In genomic region chr11:18581078-18581800, GRCm38 (mm10) we compare ENCODE assay signal across 8 mouse cellular contexts.
A peak's percentile ranks its signal among the peaks of the same experiment; 100 is the strongest.
DNase-seq lines count a peak whose midpoint lies in the region; ATAC-seq and TF ChIP-seq lines count a peak whose summit lies in the region.

No protein-coding gene starts in this region.

- TF ChIP-seq POLR2A in heart, adult 2 months (IDR thresholded peaks at IDR 0.05; ENCODE audit: insufficient read depth, low read depth, low read length): no peak

- no peak overlapping the region for H3K4me3 ChIP-seq in heart, adult 2 months
- H3K4me3 ChIP-seq in liver, postnatal 0 days (ENCODE audit: low read depth, low read length): no peak overlapping the region
- H3K4me3 ChIP-seq in liver, embryonic 11.5 days (ENCODE audit: low read depth, low read length): no peak overlapping the region

- H3K79me2 ChIP-seq in heart, adult 2 months (replicated peaks; ENCODE audit: control insufficient read depth, insufficient read depth, low read length): no peaks in the 10 kb centered on the region

- no peaks in the 10 kb centered on the region for H3K27me3 ChIP-seq in heart, adult 2 months (ENCODE audit: control insufficient read depth, insufficient read depth, low read length)
- no peaks in the 10 kb centered on the region for H3K27me3 ChIP-seq in liver, postnatal 0 days (ENCODE audit: insufficient read depth, low read length)
- H3K27me3 ChIP-seq in liver, embryonic 11.5 days (replicated peaks; ENCODE audit: control insufficient read depth, insufficient read depth, low read length): no peaks in the 10 kb centered on the region

- 53% methylated on average over 8 of the region's 8 CpGs for WGBS in heart, adult 2 months
- 77% methylated on average over 8 of the region's 8 CpGs for WGBS in liver, postnatal 0 days (ENCODE audit: insufficient replicate concordance)
- 90% methylated on average over 8 of the region's 8 CpGs for WGBS in liver, embryonic 11.5 days

- intact Hi-C loops in heart, adult 2 months (cut with DNase I): loop anchor here (10.0 kb wide), 1 partner anchor 896 kb away; no protein-coding TSS in a partner anchor
- intact Hi-C loops in heart, postnatal 25 days (cut with DNase I): no loop called here
- intact Hi-C loops in heart, postnatal 36 days (cut with DNase I): loop anchor here (10.0 kb wide), 2 partner anchors 444 to 896 kb away; no protein-coding TSS in a partner anchor

- H3K4me1 ChIP-seq in heart, adult 2 months (ENCODE audit: control insufficient read depth, insufficient read depth, low read length): peaks cover 4% of the 10 kb centered on the region; the same call in 1 of the 2 replicates
- no peaks in the 10 kb centered on the region for H3K4me1 ChIP-seq in liver, postnatal 0 days (ENCODE audit: insufficient read depth)
- no peaks in the 10 kb centered on the region for H3K4me1 ChIP-seq in liver, embryonic 11.5 days (replicated peaks; ENCODE audit: control insufficient read depth, insufficient read depth, low read length)

- TF ChIP-seq EP300 in heart, adult 2 months (IDR thresholded peaks at IDR 0.05; ENCODE audit: insufficient read depth, low read depth, low read length): no peak
- TF ChIP-seq EP300 in liver, postnatal 0 days (IDR thresholded peaks at IDR 0.05; ENCODE audit: low read depth): no peak

- peak; percentile 30 to 53 for DNase-seq in heart, adult 2 months
- no peak for DNase-seq in heart, postnatal 25 days (ENCODE audit: low spot score)
- DNase-seq in right cerebral cortex, postnatal 10 days (ENCODE audit: low spot score in 2 of 2): peak; percentile 22 to 35
- no peak for DNase-seq in right cerebral cortex, postnatal 25 days
- DNase-seq in heart, postnatal 36 days: peak; percentile 10 to 36
- DNase-seq in spleen, postnatal 4 days (ENCODE audit: low spot score in 2 of 2): no peak
- no peak for DNase-seq in liver, postnatal 0 days
- no peak for DNase-seq in liver, embryonic 11.5 days (ENCODE audit: low spot score)

- H3K9ac ChIP-seq in heart, adult 2 months (ENCODE audit: low read depth, low read length): no peak overlapping the region
- no peak overlapping the region for H3K9ac ChIP-seq in liver, postnatal 0 days (replicated peaks)
- H3K9ac ChIP-seq in liver, embryonic 11.5 days (ENCODE audit: low read depth, low read length): no peak overlapping the region

- no peak overlapping the region for H3K27ac ChIP-seq in heart, adult 2 months
- H3K27ac ChIP-seq in liver, postnatal 0 days (ENCODE audit: low read depth): no peak overlapping the region
- no peak overlapping the region for H3K27ac ChIP-seq in liver, embryonic 11.5 days (ENCODE audit: low read depth, low read length)

- peaks cover 5% of the 10 kb centered on the region; the same call in 1 of the 2 replicates for H3K36me3 ChIP-seq in heart, adult 2 months (ENCODE audit: control insufficient read depth, insufficient read depth, low read length)
- H3K36me3 ChIP-seq in liver, postnatal 0 days (replicated peaks; ENCODE audit: insufficient read depth, low read length): no peaks in the 10 kb centered on the region
- H3K36me3 ChIP-seq in liver, embryonic 11.5 days (ENCODE audit: control insufficient read depth, insufficient read depth, low read length): no peaks in the 10 kb centered on the region

- no peak overlapping the region for H3K4me2 ChIP-seq in liver, postnatal 0 days (ENCODE audit: low read depth, low read length)
- H3K4me2 ChIP-seq in liver, embryonic 11.5 days: no peak overlapping the region

- no peak for TF ChIP-seq CTCF in heart, adult 2 months (IDR thresholded peaks at IDR 0.05)
- TF ChIP-seq CTCF in liver, postnatal 0 days (IDR thresholded peaks at IDR 0.05; ENCODE audit: low read depth): no peak

- H3K9me3 ChIP-seq in liver, postnatal 0 days (ENCODE audit: low read length): no peaks in the 10 kb centered on the region
- H3K9me3 ChIP-seq in liver, embryonic 11.5 days (ENCODE audit: control insufficient read depth, low read length): no peaks in the 10 kb centered on the region

- no peak for ATAC-seq in liver, postnatal 0 days
- no peak for ATAC-seq in liver, embryonic 11.5 days (replicated peaks; ENCODE audit: low FRiP score)

Comparison
In these comparisons a context has a peak if more than half of its experiments do, and no peak if none do; other contexts are left out.
1. DNase-seq: peak in heart, adult 2 months (2 of 2), right cerebral cortex, postnatal 10 days (2 of 2) and heart, postnatal 36 days (2 of 2); none in heart, postnatal 25 days (single experiment), right cerebral cortex, postnatal 25 days (single experiment), spleen, postnatal 4 days (0 of 2), liver, postnatal 0 days (single experiment) and liver, embryonic 11.5 days (single experiment).